Mouse (Mus musculus) heart, embryonic 14.5 days (tissue): Measurements from ENCODE around the gene Itgb7. TPM values are rescaled to one million over a fixed set of nuclear protein-coding genes. Genes with fewer than 3 reads are reported as not detected.

ENCODE experiments used
- ATAC-seq: fragments of 200-750 bp; cut with Nextera tagmentation; 2 replicates; pipeline ENCODE4 v1.8.0; 2017; ENCODE audit warnings: low read depth, moderate TSS enrichment; ENCODE audit not compliant: insufficient number of reproducible peaks, insufficient read depth, low FRiP score
- H3K27ac ChIP-seq, 2 experiments: fragments of 200-500 bp in 1 of 2; fragments of 300-500 bp in 1 of 2; sonication (generic) in 1 of 2; replicated peaks in 1 of 2; 2 replicates each; pipeline ENCODE4 v1.5.1; 2012 to 2014; ENCODE audit warnings: low read depth in 2 of 2, low read length in 2 of 2, control low read depth in 1 of 2, mild to moderate bottlenecking in 1 of 2, mixed read lengths in 1 of 2; ENCODE audit not compliant: control insufficient read depth in 1 of 2, insufficient read depth in 1 of 2
- H3K27me3 ChIP-seq: fragments of 300-500 bp; sonication (generic); 2 replicates; pipeline ENCODE4 v1.6.1; 2014; ENCODE audit warnings: mild to moderate bottlenecking, low read length, control low read depth; ENCODE audit not compliant: control insufficient read depth, insufficient read depth
- H3K36me3 ChIP-seq: fragments of 300-500 bp; sonication (generic); 2 replicates; pipeline ENCODE4 v1.6.1; 2014; ENCODE audit warnings: mild to moderate bottlenecking, control low read depth, low read length, mixed read lengths; ENCODE audit not compliant: control insufficient read depth, insufficient read depth
- H3K4me1 ChIP-seq, 2 experiments: fragments of 200-500 bp in 1 of 2; fragments of 300-500 bp in 1 of 2; sonication (generic) in 1 of 2; 2 replicates each; pipeline ENCODE4 v1.6.1; 2012 to 2014; ENCODE audit warnings: low read length in 2 of 2, control low read depth in 1 of 2, mixed read lengths in 1 of 2; ENCODE audit not compliant: control insufficient read depth in 2 of 2, insufficient read depth in 2 of 2
- H3K4me2 ChIP-seq: fragments of 300-500 bp; sonication (generic); 2 replicates; pipeline ENCODE4 v1.6.1; 2014; ENCODE audit warnings: mild to moderate bottlenecking, low read length
- H3K4me3 ChIP-seq, 2 experiments: fragments of 200-500 bp in 1 of 2; fragments of 300-500 bp in 1 of 2; sonication (generic) in 1 of 2; 2 replicates each; pipeline ENCODE4 v1.5.1; 2012 to 2014; ENCODE audit warnings: low read length in 2 of 2, mild to moderate bottlenecking in 2 of 2, control low read depth in 1 of 2, low read depth in 1 of 2, moderate library complexity in 1 of 2; ENCODE audit not compliant: control insufficient read depth in 1 of 2, insufficient read depth in 1 of 2
- H3K9ac ChIP-seq: fragments of 300-500 bp; sonication (generic); 2 replicates; pipeline ENCODE4 v1.6.1; 2014; ENCODE audit warnings: mild to moderate bottlenecking, low read length
- H3K9me3 ChIP-seq: fragments of 300-500 bp; sonication (generic); 2 replicates; pipeline ENCODE4 v1.6.1; 2016; ENCODE audit warnings: low read length, control low read depth; ENCODE audit not compliant: control insufficient read depth
- WGBS: fragments of 180-500 bp; shearing (Covaris S2); extraction: QIAGEN DNeasy Blood & Tissue Kit; methylation state at CpG from one replicate; pipeline ENCODE4 v1.1.7; 2014; 5-methylcytosine and 5-hydroxymethylcytosine counted together
- polyA plus RNA-seq: library from polyadenylated mRNA; unstranded; fragments of >200 nt; fragmentation: Nextera tagmentation; extraction: Ambion mirVana; gene quantifications from 2 replicates; pipeline ENCODE4 v1.2.1, GENCODE M21; 2014

The Itgb7 gene
- polyA plus RNA-seq, 1 experiment from 2014 or later: 1.4 TPM

DNA sequence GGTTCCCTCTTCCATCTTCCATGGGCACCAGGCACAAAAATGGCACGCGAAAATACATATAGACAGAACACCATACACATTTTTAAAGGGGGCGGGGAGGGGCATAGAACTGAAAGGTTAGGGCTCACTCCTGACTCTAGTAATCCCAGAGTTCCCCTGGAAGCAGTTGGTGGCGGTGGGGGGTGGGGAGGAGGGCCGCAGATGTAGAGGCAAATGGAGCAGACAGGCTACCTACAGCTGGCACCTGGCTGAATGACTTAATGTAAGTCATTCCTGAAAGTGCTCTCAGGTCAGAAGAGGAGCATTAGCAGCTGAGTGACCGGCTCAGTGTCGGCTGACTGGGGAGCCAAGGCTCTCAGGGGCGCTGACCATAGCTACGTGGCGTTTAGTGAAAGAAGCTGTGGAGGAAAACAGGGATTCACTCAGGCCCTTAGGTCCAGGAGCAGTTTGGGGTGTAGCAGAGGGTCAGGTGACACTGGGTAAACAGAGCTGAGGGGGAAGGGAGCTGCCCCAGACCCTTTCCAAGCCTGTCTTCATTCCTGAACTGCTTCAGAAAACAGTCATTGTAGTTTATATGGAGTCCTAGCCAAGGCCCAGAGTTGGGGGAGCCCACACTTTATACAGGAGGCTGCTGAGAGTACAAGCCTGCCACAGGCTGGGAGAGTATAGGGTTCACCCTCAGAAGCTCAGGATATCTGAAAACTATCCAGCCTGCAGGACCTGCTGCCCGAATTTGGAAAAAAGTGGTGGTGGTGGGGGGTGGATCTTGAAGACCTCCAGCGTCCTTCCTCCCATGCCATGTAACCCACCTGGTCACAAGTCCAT is 10.9 kb upstream of the Itgb7 start:
- no peak overlapping the region for H3K9ac ChIP-seq
- H3K4me3 ChIP-seq: no peak overlapping the region
- peaks cover 9% of the 10 kb centered on the region; the same call in 1 of the 2 replicates for H3K36me3 ChIP-seq
- ATAC-seq: no peak
- no peaks in the 10 kb centered on the region for H3K9me3 ChIP-seq
- H3K27ac ChIP-seq: no peak overlapping the region
- H3K4me1 ChIP-seq: peaks cover 10 to 20% of the 10 kb centered on the region in 2 experiments; a peak in 3 of 4 replicates
- peak overlapping the region; percentile 98; the same call in 1 of the 2 replicates for H3K4me2 ChIP-seq
- WGBS: 42% methylated on average over 12 of the region's 12 CpGs
- H3K27me3 ChIP-seq: peaks cover 44% of the 10 kb centered on the region

DNA sequence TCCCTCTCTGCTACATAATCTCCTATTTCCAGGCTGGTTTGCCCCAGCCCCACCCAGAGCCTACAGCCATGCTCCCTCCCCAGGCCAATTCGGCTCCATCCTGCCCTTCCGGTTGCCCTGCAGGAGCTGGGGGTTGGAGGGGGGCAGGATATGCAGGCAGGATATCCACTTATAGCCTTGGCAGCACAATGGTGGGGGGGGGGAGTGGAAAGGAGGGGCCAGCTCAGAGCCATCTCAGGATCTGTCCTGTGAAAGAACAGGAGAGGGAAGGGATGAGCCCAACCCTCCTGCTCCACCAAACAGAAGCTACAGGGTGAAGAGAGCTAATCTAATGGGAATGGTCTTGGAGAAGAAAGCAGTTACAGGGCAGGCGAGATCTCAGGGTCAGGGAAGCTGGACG is 8.9 kb upstream of the Itgb7 start:
- Histone ChIP-seq H3K9me3 (no peaks in the 10 kb centered on the region), H3K4me3 (no peak overlapping the region), H3K27me3 (peaks cover 39% of the 10 kb centered on the region), H3K4me1 (peaks cover 10 to 16% of the 10 kb centered on the region in 2 experiments; a peak in 3 of 4 replicates), H3K36me3 (peaks cover 9% of the 10 kb centered on the region; the same call in 1 of the 2 replicates), H3K27ac (peak overlapping the region in 1 of 2 experiments; percentile 57; a peak in 1 of 4 replicates), H3K9ac (no peak overlapping the region), H3K4me2 (no peak overlapping the region)
- ATAC-seq: no peak
- 71% methylated on average over 4 of the region's 4 CpGs for WGBS

DNA sequence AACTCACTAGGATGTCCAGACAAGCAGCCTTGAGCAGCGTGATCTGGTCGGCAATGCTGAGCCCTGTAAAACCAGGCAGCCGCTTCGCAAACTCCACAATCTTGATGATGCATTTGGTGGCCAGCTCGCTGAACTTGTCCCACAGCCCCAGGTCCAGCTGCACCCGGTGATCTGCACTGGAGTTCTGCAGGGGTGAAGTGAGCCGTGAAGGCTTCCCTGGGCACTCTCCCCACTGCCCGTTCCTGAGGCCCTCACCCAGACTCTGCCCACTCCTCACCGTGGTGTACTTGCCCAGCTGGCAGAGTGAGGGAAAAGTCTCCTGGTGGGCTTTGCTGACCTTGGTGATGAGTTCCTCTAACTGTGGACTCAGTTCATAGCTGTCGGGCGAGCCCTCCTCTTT is 8.1 kb upstream of the Itgb7 start:
- H3K27me3 ChIP-seq: peaks cover 31% of the 10 kb centered on the region
- H3K4me3 ChIP-seq: no peak overlapping the region
- WGBS: 65% methylated on average over 11 of the region's 11 CpGs
- peaks cover 10% of the 10 kb centered on the region; the same call in 1 of the 2 replicates for H3K36me3 ChIP-seq
- no peaks in the 10 kb centered on the region for H3K9me3 ChIP-seq
- no peak overlapping the region for H3K4me2 ChIP-seq
- peaks cover 8 to 13% of the 10 kb centered on the region in 2 experiments; a peak in 3 of 4 replicates for H3K4me1 ChIP-seq
- ATAC-seq: no peak
- H3K27ac ChIP-seq: no peak overlapping the region
- H3K9ac ChIP-seq: no peak overlapping the region

DNA sequence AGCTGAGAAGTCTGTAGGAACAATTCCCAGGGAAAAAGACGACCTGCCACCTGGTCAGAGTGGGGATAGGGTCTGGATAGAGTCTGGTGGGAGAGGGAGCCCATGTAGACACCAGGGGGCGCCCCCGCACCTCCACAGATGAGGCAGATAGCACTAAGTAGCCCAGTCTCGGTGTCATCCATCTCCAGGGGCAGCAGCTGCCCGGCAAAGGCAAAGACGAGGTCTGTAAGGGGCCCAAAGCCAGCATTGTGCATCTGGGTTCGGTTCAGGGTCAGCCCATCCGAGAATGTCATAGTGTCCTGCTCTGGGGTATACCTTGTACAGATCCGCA is 7.5 kb upstream of the Itgb7 start:
- Histone ChIP-seq H3K36me3 (peaks cover 12% of the 10 kb centered on the region; the same call in 1 of the 2 replicates), H3K9me3 (no peaks in the 10 kb centered on the region), H3K4me3 (no peak overlapping the region), H3K4me2 (no peak overlapping the region), H3K9ac (no peak overlapping the region), H3K27ac (no peak overlapping the region), H3K27me3 (peaks cover 25% of the 10 kb centered on the region), H3K4me1 (peaks cover 8 to 10% of the 10 kb centered on the region in 2 experiments; a peak in 3 of 4 replicates)
- ATAC-seq: 0 out of 2 replicates have a peak, but pooled peaks have one; percentile 60
- WGBS: 7% methylated on average over 9 of the region's 9 CpGs

DNA sequence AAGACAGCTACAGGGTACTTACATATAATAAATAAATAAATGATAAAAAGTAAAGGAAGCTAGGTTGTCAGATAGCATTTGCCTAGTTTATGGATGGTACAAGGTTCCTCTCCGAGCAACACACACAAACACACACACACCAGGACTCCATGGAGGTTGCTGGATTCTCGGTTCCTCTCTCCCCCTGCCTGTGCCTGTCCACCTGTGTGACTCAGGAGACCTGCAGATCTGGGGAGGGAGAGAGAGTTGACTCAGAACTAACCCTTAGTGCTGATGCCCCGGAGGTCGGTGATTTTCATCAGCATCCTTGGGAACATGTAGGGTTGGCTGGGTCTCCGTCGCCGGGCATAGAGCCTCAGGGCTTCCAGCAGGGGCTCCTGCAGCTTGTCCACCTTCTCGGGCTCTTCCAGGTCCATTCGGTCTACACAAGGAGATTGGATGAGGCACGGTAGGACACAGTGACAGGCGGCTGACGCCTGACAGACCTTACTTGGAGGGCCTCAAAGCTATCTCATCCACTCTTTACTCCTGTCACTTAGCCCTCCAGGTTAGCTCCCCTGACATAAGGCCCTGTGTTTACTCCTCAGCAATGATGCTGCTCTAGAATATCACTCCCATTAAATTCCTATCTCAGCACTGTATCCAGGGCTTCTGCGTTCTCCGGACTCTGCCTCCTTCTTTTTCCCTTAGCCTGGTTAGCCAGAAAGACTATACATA is 7.0 kb upstream of the Itgb7 start:
- no peaks in the 10 kb centered on the region for H3K9me3 ChIP-seq
- no peak overlapping the region for H3K4me2 ChIP-seq
- no peak overlapping the region for H3K9ac ChIP-seq
- ATAC-seq: no peak
- H3K4me3 ChIP-seq: no peak overlapping the region
- WGBS: 77% methylated on average over 14 of the region's 14 CpGs
- peaks cover 12% of the 10 kb centered on the region; the same call in 1 of the 2 replicates for H3K36me3 ChIP-seq
- peaks cover 21% of the 10 kb centered on the region for H3K27me3 ChIP-seq
- H3K4me1 ChIP-seq: peaks cover 6 to 7% of the 10 kb centered on the region in 2 experiments; a peak in 3 of 4 replicates
- H3K27ac ChIP-seq: no peak overlapping the region

DNA sequence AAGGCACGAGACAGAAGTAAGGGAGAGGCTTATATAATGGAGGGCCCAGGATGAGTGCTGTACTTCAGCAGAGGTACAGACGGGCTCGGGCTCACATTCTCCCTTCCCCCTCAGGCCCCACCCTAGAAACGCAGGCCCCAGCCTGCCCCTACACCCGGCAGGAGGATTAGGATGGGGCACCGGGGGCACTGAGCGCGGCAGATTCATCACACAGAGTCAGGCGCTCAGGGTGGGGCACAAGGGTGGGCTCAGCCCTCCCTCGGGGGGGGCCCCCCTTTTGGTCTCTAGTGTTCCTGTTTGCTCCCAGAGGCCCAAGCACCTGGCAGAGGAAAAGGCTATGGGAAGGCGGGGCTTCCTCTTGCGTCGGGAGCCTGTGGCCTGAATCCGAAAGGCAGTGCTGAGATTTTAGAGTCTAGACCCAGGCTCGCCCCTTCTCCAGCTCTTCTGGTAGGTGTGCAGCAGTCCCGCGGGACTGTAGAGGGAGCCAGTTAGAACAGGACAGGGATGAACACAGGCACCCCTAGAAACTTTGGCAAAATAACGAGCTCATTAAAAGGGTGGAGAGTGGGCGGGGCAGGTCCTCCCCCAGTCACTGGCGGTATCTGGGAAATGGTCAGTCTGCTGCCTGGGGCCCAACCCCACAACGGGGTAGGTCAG is 3.8 kb upstream of the Itgb7 start:
- no peak overlapping the region for H3K27ac ChIP-seq
- H3K4me2 ChIP-seq: peak overlapping the region; percentile 27
- peak overlapping the region; percentile 34; the same call in 1 of the 2 replicates for H3K9ac ChIP-seq
- peaks cover 0 to 3% of the 10 kb centered on the region in 2 experiments; a peak in 2 of 4 replicates for H3K4me1 ChIP-seq
- no peaks in the 10 kb centered on the region; the same call in 1 of the 2 replicates for H3K27me3 ChIP-seq
- H3K9me3 ChIP-seq: no peaks in the 10 kb centered on the region
- peaks cover 12% of the 10 kb centered on the region; the same call in 1 of the 2 replicates for H3K36me3 ChIP-seq
- H3K4me3 ChIP-seq: no peak overlapping the region
- 24% methylated on average over 21 of the region's 21 CpGs for WGBS
- ATAC-seq: no peak

DNA sequence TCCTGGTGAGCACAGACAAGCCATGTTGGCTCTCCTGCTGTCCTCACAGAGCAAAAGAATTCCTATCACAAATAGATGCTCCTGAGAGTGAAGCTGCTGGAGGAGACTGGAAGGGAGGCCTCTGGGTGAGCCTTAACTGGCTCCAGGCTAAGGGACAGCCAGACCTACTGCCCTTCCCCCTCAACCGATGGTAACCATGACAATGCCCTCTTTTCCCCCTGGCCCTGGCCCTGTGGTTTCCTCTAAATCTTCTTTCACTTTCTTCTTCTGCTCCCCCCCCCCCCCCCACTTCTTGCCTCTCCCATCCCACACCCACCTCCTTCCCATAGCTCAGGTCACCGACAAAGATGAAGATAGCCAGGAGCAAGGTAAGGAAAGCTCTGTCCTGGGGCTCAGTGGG is 2.2 kb upstream of the Itgb7 start:
- no peaks in the 10 kb centered on the region for H3K27me3 ChIP-seq
- H3K27ac ChIP-seq: no peak overlapping the region
- H3K4me2 ChIP-seq: no peak overlapping the region
- no peak for ATAC-seq
- H3K9me3 ChIP-seq: no peaks in the 10 kb centered on the region
- H3K36me3 ChIP-seq: peaks cover 10% of the 10 kb centered on the region; the same call in 1 of the 2 replicates
- WGBS: 28% methylated on average over 2 of the region's 2 CpGs
- H3K4me3 ChIP-seq: no peak overlapping the region
- peaks cover 0 to 3% of the 10 kb centered on the region in 2 experiments; a peak in 2 of 4 replicates for H3K4me1 ChIP-seq
- no peak overlapping the region for H3K9ac ChIP-seq
